Mouse (Mus musculus) hindbrain, embryonic 16.5 days (tissue): Measurements from ENCODE around the gene Il12a. TPM values are rescaled to one million over a fixed set of nuclear protein-coding genes. Genes with fewer than 3 reads are reported as not detected.

ENCODE experiments used
- ATAC-seq: fragments of 200-750 bp; cut with Nextera tagmentation; 2 replicates; pipeline ENCODE4 v1.8.0; 2017; ENCODE audit warnings: moderate TSS enrichment, moderate library complexity
- H3K27ac ChIP-seq: fragments of 300-500 bp; sonication (generic); 2 replicates; pipeline ENCODE4 v1.5.1; 2014; ENCODE audit warnings: low read depth, mild to moderate bottlenecking, control low read depth, low read length, moderate library complexity
- H3K27me3 ChIP-seq: fragments of 300-500 bp; sonication (generic); replicated peaks from 2 replicates; pipeline ENCODE4 v1.6.1; 2014; ENCODE audit warnings: low read length; ENCODE audit not compliant: control insufficient read depth, insufficient read depth
- H3K36me3 ChIP-seq: fragments of 300-500 bp; sonication (generic); 2 replicates; pipeline ENCODE4 v1.6.1; 2014; ENCODE audit warnings: mild to moderate bottlenecking, low read length, moderate library complexity, mixed read lengths; ENCODE audit not compliant: control insufficient read depth, insufficient read depth
- H3K4me1 ChIP-seq: fragments of 300-500 bp; sonication (generic); 2 replicates; pipeline ENCODE4 v1.6.1; 2014; ENCODE audit warnings: low read depth, low read length; ENCODE audit not compliant: control insufficient read depth, insufficient read depth
- H3K4me2 ChIP-seq: fragments of 300-500 bp; sonication (generic); 2 replicates; pipeline ENCODE4 v1.6.1; 2014; ENCODE audit warnings: mild to moderate bottlenecking, low read length, control low read depth, moderate library complexity
- H3K4me3 ChIP-seq: fragments of 300-500 bp; sonication (generic); 2 replicates; pipeline ENCODE4 v1.5.1; 2014; ENCODE audit warnings: mild to moderate bottlenecking, low read length, control low read depth, moderate library complexity
- H3K9ac ChIP-seq: fragments of 300-500 bp; sonication (generic); 2 replicates; pipeline ENCODE4 v1.6.1; 2014; ENCODE audit warnings: low read depth, mild to moderate bottlenecking, control low read depth, low read length, moderate library complexity
- H3K9me3 ChIP-seq: fragments of 300-500 bp; sonication (generic); 2 replicates; pipeline ENCODE4 v1.6.1; 2014; ENCODE audit warnings: mild to moderate bottlenecking, low read length, moderate library complexity; ENCODE audit not compliant: control insufficient read depth
- WGBS: fragments of 180-500 bp; shearing (Covaris S2); extraction: QIAGEN DNeasy Blood & Tissue Kit; methylation state at CpG from one replicate; pipeline ENCODE4 v1.1.7; 2014; 5-methylcytosine and 5-hydroxymethylcytosine counted together
- polyA plus RNA-seq: library from polyadenylated mRNA; unstranded; fragments of >200 nt; fragmentation: Nextera tagmentation; extraction: Ambion mirVana; gene quantifications from 2 replicates; pipeline ENCODE4 v1.2.1, GENCODE M21; 2015

Il12a gene
- polyA plus RNA-seq, 1 experiment from 2014 or later = 0.28 TPM

GRCm38 (mm10) chr3:68693441-68694048, 3.1 kb downstream of the Il12a start:
- H3K9ac ChIP-seq = no peak overlapping the region
- 36% methylated on average over 11 of the region's 11 CpGs for WGBS
- no peaks in the 10 kb centered on the region for H3K27me3 ChIP-seq
- H3K27ac ChIP-seq = no peak overlapping the region
- no peak overlapping the region for H3K4me2 ChIP-seq
- no peaks in the 10 kb centered on the region for H3K9me3 ChIP-seq
- H3K4me3 ChIP-seq = no peak overlapping the region
- no peaks in the 10 kb centered on the region for H3K36me3 ChIP-seq
- ATAC-seq = peak; percentile 88
- peaks cover 9% of the 10 kb centered on the region for H3K4me1 ChIP-seq

DNA sequence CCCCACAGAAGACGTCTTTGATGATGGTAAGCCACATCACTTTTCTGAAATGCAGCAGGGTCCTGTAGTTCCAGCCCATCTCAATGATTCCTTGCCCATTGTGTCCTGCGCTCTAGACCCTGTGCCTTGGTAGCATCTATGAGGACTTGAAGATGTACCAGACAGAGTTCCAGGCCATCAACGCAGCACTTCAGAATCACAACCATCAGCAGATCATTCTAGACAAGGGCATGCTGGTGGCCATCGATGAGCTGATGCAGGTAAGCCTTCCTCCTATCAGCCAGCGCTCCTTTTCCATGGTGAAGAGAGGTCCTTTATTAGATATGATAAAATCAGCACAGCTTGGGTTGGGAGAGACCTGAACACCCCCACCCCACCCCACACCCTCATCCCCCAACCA, 4.9 kb downstream of the Il12a start:
- no peak overlapping the region for H3K27ac ChIP-seq
- no peaks in the 10 kb centered on the region for H3K27me3 ChIP-seq
- no peaks in the 10 kb centered on the region for H3K36me3 ChIP-seq
- no peak overlapping the region for H3K4me2 ChIP-seq
- 95% methylated on average over 5 of the region's 5 CpGs for WGBS
- no peaks in the 10 kb centered on the region for H3K9me3 ChIP-seq
- no peak overlapping the region for H3K9ac ChIP-seq
- no peak overlapping the region for H3K4me3 ChIP-seq
- peaks cover 9% of the 10 kb centered on the region for H3K4me1 ChIP-seq
- ATAC-seq = no peak

DNA sequence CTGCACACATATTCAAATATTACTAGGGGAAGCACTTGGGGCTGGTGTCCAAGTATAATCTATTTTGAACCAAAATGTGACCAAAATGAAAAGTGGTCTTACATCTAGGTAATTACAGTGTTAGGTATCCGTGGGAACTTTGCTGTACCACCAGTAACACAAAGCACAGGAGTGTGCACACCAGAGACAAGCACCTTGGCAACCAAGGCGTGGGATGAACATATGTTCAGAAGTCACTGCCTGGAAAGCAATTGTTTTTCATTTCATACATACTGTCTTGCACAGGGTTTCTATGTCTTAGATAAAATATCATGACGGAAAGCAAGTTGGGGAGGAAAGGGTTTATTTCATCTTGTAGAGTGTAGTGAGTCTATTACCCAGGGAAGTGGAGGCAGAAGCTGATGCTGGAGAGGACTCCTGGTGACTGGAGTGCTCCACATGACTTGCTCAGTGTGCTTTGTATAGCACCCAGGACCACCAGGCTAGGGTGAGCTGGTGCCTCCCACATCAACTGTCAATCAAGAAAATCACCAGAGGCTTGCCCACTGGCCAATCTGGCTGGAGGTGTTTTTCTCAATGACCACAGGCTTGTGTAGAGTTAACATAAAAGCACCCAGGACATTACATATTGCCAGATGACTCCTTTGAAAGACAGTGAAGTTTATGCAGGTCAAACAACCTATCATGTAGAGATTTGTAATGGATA, 6.2 kb downstream of the Il12a start:
- Histone ChIP-seq H3K9ac (no peak overlapping the region), H3K9me3 (no peaks in the 10 kb centered on the region), H3K27me3 (no peaks in the 10 kb centered on the region), H3K27ac (no peak overlapping the region), H3K4me2 (no peak overlapping the region), H3K4me1 (peaks cover 9% of the 10 kb centered on the region), H3K36me3 (no peaks in the 10 kb centered on the region), H3K4me3 (no peak overlapping the region)
- 94% methylated on average over 3 of the region's 3 CpGs for WGBS
- ATAC-seq = no peak

DNA sequence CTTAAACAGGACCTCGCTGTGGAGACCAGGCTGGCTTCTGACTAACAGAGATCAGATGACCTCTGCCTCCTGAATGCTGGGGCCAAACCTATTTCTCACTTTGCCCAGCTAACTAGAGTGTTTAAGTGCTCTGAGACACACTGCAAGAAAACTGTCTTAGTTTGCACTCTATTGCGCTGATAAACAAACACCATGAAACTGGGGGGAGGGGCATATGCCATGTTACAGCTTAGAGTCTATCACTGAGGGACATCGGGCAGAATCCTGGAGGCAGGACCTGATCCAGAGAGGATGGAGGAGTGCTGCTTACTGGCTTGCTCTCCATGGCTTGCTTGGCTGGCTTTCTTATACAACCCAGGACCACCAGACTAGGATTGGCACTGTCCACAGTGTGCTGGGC, 8.2 kb downstream of the Il12a start:
- no peaks in the 10 kb centered on the region for H3K36me3 ChIP-seq
- no peaks in the 10 kb centered on the region for H3K27me3 ChIP-seq
- H3K27ac ChIP-seq = no peak overlapping the region
- H3K9ac ChIP-seq = no peak overlapping the region
- H3K4me3 ChIP-seq = no peak overlapping the region
- no peak for ATAC-seq
- H3K9me3 ChIP-seq = no peaks in the 10 kb centered on the region
- H3K4me2 ChIP-seq = no peak overlapping the region
- peaks cover 1% of the 10 kb centered on the region for H3K4me1 ChIP-seq
- WGBS = 94% methylated on average over 3 of the region's 3 CpGs

- H3K9me3 ChIP-seq = no peaks in the 10 kb centered on the region
- H3K9ac ChIP-seq = no peak overlapping the region
- H3K4me3 ChIP-seq = no peak overlapping the region
- 89% methylated on average over 4 of the region's 4 CpGs for WGBS
- no peaks in the 10 kb centered on the region for H3K4me1 ChIP-seq
- H3K36me3 ChIP-seq = no peaks in the 10 kb centered on the region
- no peak overlapping the region for H3K4me2 ChIP-seq
- no peaks in the 10 kb centered on the region for H3K27me3 ChIP-seq
- H3K27ac ChIP-seq = no peak overlapping the region
- ATAC-seq = no peak
Observed at GRCm38 (mm10) chr3:68700091-68700490, 9.6 kb downstream of the Il12a start.

- Histone ChIP-seq H3K27ac (no peak overlapping the region), H3K4me2 (no peak overlapping the region), H3K9me3 (no peaks in the 10 kb centered on the region), H3K4me1 (no peaks in the 10 kb centered on the region), H3K36me3 (no peaks in the 10 kb centered on the region), H3K27me3 (no peaks in the 10 kb centered on the region), H3K4me3 (no peak overlapping the region), H3K9ac (no peak overlapping the region)
- ATAC-seq = no peak
- 89% methylated on average over 10 of the region's 10 CpGs for WGBS
Observed at GRCm38 (mm10) chr3:68706307-68706706, 15.9 kb downstream of the Il12a start.

GRCm38 (mm10) chr3:68708230-68708629, 17.8 kb downstream of the Il12a start:
- no peak overlapping the region for H3K27ac ChIP-seq
- peak; percentile 42; the same call in 1 of the 2 replicates for ATAC-seq
- H3K4me3 ChIP-seq = no peak overlapping the region
- H3K9me3 ChIP-seq = no peaks in the 10 kb centered on the region
- no peaks in the 10 kb centered on the region for H3K27me3 ChIP-seq
- H3K36me3 ChIP-seq = no peaks in the 10 kb centered on the region
- no peaks in the 10 kb centered on the region for H3K4me1 ChIP-seq
- H3K9ac ChIP-seq = no peak overlapping the region
- no peak overlapping the region for H3K4me2 ChIP-seq
- WGBS = 43% methylated on average over 8 of the region's 8 CpGs

- Histone ChIP-seq H3K9me3 (no peaks in the 10 kb centered on the region), H3K4me3 (no peak overlapping the region), H3K9ac (no peak overlapping the region), H3K4me2 (no peak overlapping the region), H3K27me3 (no peaks in the 10 kb centered on the region), H3K36me3 (no peaks in the 10 kb centered on the region), H3K27ac (no peak overlapping the region), H3K4me1 (no peaks in the 10 kb centered on the region)
- 61% methylated on average over 9 of the region's 9 CpGs for WGBS
- ATAC-seq = peak; percentile 78
Observed at GRCm38 (mm10) chr3:68709198-68709797, 18.9 kb downstream of the Il12a start.

- no peak for ATAC-seq
- Histone ChIP-seq H3K4me2 (no peak overlapping the region), H3K9me3 (no peaks in the 10 kb centered on the region), H3K27ac (no peak overlapping the region), H3K4me3 (no peak overlapping the region), H3K27me3 (no peaks in the 10 kb centered on the region), H3K36me3 (no peaks in the 10 kb centered on the region), H3K9ac (no peak overlapping the region), H3K4me1 (no peaks in the 10 kb centered on the region)
- 76% methylated on average over 1 of the region's 1 CpGs for WGBS
Observed at GRCm38 (mm10) chr3:68710436-68710835, 20.0 kb downstream of the Il12a start.
